Mouse (Mus musculus) C2C12 (cell line): Measurements from ENCODE around the gene Gm47985. TPM values are rescaled to one million over a fixed set of nuclear protein-coding genes. Genes with fewer than 3 reads are reported as not detected.

Experiments used
- H3K27me3 ChIP-seq: one replicate; pipeline ENCODE4 v1.6.1; 2011; ENCODE audit not compliant: control insufficient read depth, insufficient read depth, insufficient read length
- H3K36me3 ChIP-seq: one replicate; pipeline ENCODE4 v1.6.1; 2011; ENCODE audit not compliant: control insufficient read depth, insufficient read depth
- H3K4me3 ChIP-seq: one replicate; pipeline ENCODE4 v1.5.1; 2011; ENCODE audit warnings: mild to moderate bottlenecking, control low read depth; ENCODE audit not compliant: poor library complexity, insufficient read depth, severe bottlenecking
- H3K79me2 ChIP-seq: one replicate; pipeline ENCODE4 v1.6.1; 2011; ENCODE audit not compliant: control insufficient read depth, insufficient read depth
- H3K79me3 ChIP-seq: one replicate; pipeline ENCODE4 v1.6.1; 2011; ENCODE audit warnings: low read depth, control low read depth
- H3ac ChIP-seq: one replicate; pipeline ENCODE3; 2011; ENCODE audit warnings: low read depth; ENCODE audit not compliant: control insufficient read depth, insufficient read length
- CEBPB ChIP-seq: IDR thresholded peaks from one replicate; pipeline ENCODE4 v1.6.1; 2011; ENCODE audit warnings: low read depth, mild to moderate bottlenecking, control low read depth, moderate library complexity
- CTCF ChIP-seq: IDR thresholded peaks from one replicate; pipeline ENCODE4 v1.5.1; 2011; ENCODE audit not compliant: control insufficient read depth, insufficient read depth, insufficient read length
- FOSL1 ChIP-seq: IDR thresholded peaks from one replicate; pipeline ENCODE4 v1.8.0; 2011; ENCODE audit warnings: mild to moderate bottlenecking, low read length; ENCODE audit not compliant: poor library complexity, insufficient read depth, severe bottlenecking
- MAX ChIP-seq: IDR thresholded peaks from one replicate; pipeline ENCODE4 v1.6.1; 2011; ENCODE audit warnings: mild to moderate bottlenecking, control low read depth
- MYOD1 ChIP-seq: IDR thresholded peaks from one replicate; pipeline ENCODE4 v1.6.1; 2011; ENCODE audit warnings: low read depth; ENCODE audit not compliant: control insufficient read depth, insufficient read length
- MYOG ChIP-seq: IDR thresholded peaks from one replicate; pipeline ENCODE4 v1.6.1; 2011; ENCODE audit not compliant: control insufficient read depth, insufficient read length; ENCODE audit errors: extremely low read depth
- USF1 ChIP-seq: IDR thresholded peaks from one replicate; pipeline ENCODE4 v1.6.1; 2011; ENCODE audit warnings: low read depth, mild to moderate bottlenecking, control low read depth, moderate library complexity
- polyA plus RNA-seq: library from polyadenylated mRNA; unstranded; fragments of >200 nt; fragmentation: generic; extraction: Trizol; gene quantifications from one replicate; pipeline ENCODE4 v1.2.1, GENCODE M21; 2012; ENCODE audit warnings: missing spikeins

The Gm47985 gene
- polyA plus RNA-seq, 1 experiment, result 0.07 TPM

GRCm38 (mm10) chr1:151233756-151234155, 51.4 kb downstream of the Gm47985 start:
- H3K4me3 ChIP-seq, result no peak overlapping the region
- H3ac ChIP-seq, result no peak overlapping the region
- no peaks in the 10 kb centered on the region for H3K79me2 ChIP-seq
- TF ChIP-seq CEBPB (no peak), MAX (no peak), CTCF (no peak), MYOG (no peak), MYOD1 (no peak), USF1 (no peak), FOSL1 (no peak)
- no peaks in the 10 kb centered on the region for H3K27me3 ChIP-seq
- H3K79me3 ChIP-seq, result no peaks in the 10 kb centered on the region
- no peaks in the 10 kb centered on the region for H3K36me3 ChIP-seq

Other genes with a start within 250 kb of the Gm47985 start
- 0.13 TPM for gene Hmcn1, start 189.1 kb upstream of the Gm47985 start, polyA plus RNA-seq
- gene Gm8947, start 9.8 kb downstream of the Gm47985 start, polyA plus RNA-seq, result 0.05 TPM
- 0.05 TPM for gene Gm47995, start 15.9 kb downstream of the Gm47985 start, polyA plus RNA-seq
- gene 3110040M04Rik, start 21.6 kb downstream of the Gm47985 start, polyA plus RNA-seq, result not detected
- not detected for gene Gm47996, start 27.6 kb downstream of the Gm47985 start, polyA plus RNA-seq
- 38.6 TPM for gene Ivns1abp, start 161.9 kb downstream of the Gm47985 start, polyA plus RNA-seq
- gene Swt1, start 245.9 kb downstream of the Gm47985 start, polyA plus RNA-seq, result 1.7 TPM
- 9.7 TPM for gene Trmt1l, start 246.0 kb downstream of the Gm47985 start, polyA plus RNA-seq